Mouse (Mus musculus): ENCODE measurements around the gene Spcs3. TPM values are rescaled to one million over a fixed set of nuclear protein-coding genes. Genes with fewer than 3 reads are reported as not detected.

Gene Spcs3
- polyA plus RNA-seq, 1 experiment from 2014 or later = 71.1 TPM

Other genes starting within 250 kb of the Spcs3 start
- gene Asb5, start 418 bp downstream of the Spcs3 start, polyA plus RNA-seq (2014; fragmentation: Nextera tagmentation; extraction: Ambion mirVana) = 5.5 and 6.8 TPM in 2 replicates
- gene Spata4, start 70.8 kb upstream of the Spcs3 start, polyA plus RNA-seq (2014; fragmentation: Nextera tagmentation; extraction: Ambion mirVana) = not detected in 2 replicates

Data from heart, embryonic 11.5 days (tissue).